Mouse (Mus musculus) layer of hippocampus, adult 18-20 months (tissue): ENCODE measurements around the gene Flvcr2. TPM values are rescaled to one million over a fixed set of nuclear protein-coding genes. Genes with fewer than 3 reads are reported as not detected.

ENCODE experiments used
- DNase-seq, 2 experiments: peaks; one replicate each; pipeline ENCODE4 v3.0.0; 2022; ENCODE audit warnings: low spot score in 2 of 2
- microRNA-seq, 2 experiments: library from miRNA; unstranded; fragments of <30 nt; microRNA quantifications; one replicate each; pipeline ENCODE4 v1.2.0; 2021
- total RNA-seq, 2 experiments: library from RNA; stranded (reverse); gene quantifications; 2 replicates each; pipeline ENCODE4 v1.2.3; 2021

The Flvcr2 gene
- total RNA-seq, 2 experiments from 2014 or later = 1.4 to 1.5 TPM

- DNase-seq = no peak
Observed at GRCm38 (mm10) chr12:85853836-85854235, 107.5 kb downstream of the Flvcr2 start.

GRCm38 (mm10) chr12:85854271-85854670 is 107.9 kb downstream of the Flvcr2 start:
- DNase-seq = no peak

GRCm38 (mm10) chr12:85857300-85857699 is 111.0 kb downstream of the Flvcr2 start:
- no peak for DNase-seq

- no peak for DNase-seq
Observed at GRCm38 (mm10) chr12:85859111-85859510, 112.8 kb downstream of the Flvcr2 start.

GRCm38 (mm10) chr12:85859511-85860189 is 113.3 kb downstream of the Flvcr2 start:
- no peak for DNase-seq

GRCm38 (mm10) chr12:85862514-85862913 is 116.2 kb downstream of the Flvcr2 start:
- peak in 1 of 2 experiments; percentile 22 for DNase-seq

Small RNA genes lying within 50 kb of the gene (microRNA-seq; reads per million reads assigned to microRNA genes)
- 0 to 0.39 reads per million in 2 experiments for gene Gm47285

Other genes with a start within 250 kb of the Flvcr2 start
- gene Jdp2, start 147.5 kb upstream of the Flvcr2 start, total RNA-seq = 10 to 100 TPM; 44.6 to 55.5 TPM
- gene Batf, start 59.9 kb upstream of the Flvcr2 start, total RNA-seq = under 1 TPM; 0.35 to 0.36 TPM
- gene Erg28, start 78.0 kb downstream of the Flvcr2 start, total RNA-seq = 10 to 100 TPM; 54.2 to 61.2 TPM
- gene Ttll5, start 78.1 kb downstream of the Flvcr2 start, total RNA-seq = 10 to 100 TPM; 47.2 to 51.8 TPM